Mouse (Mus musculus) midbrain, embryonic 16.5 days (tissue): Measurements from ENCODE around the gene Pnp2. TPM values are rescaled to one million over a fixed set of nuclear protein-coding genes. Genes with fewer than 3 reads are reported as not detected.
"Not testable (repeated sequence)": the region's sequence is repeated elsewhere in the genome, so short reads cannot be mapped to it uniquely, and the experiment has no call there.

Experiments
- ATAC-seq: fragments of 200-750 bp; cut with Nextera tagmentation; 2 replicates; pipeline ENCODE4 v1.8.0; 2017; ENCODE audit warnings: moderate TSS enrichment
- H3K27ac ChIP-seq: fragments of 300-500 bp; sonication (generic); 2 replicates; pipeline ENCODE4 v1.5.1; 2014; ENCODE audit warnings: mild to moderate bottlenecking, low read length, mixed read lengths
- H3K27me3 ChIP-seq: fragments of 300-500 bp; sonication (generic); 2 replicates; pipeline ENCODE4 v1.6.1; 2014; ENCODE audit warnings: low read depth, low read length, mixed read lengths; ENCODE audit not compliant: control insufficient read depth, insufficient read depth
- H3K36me3 ChIP-seq: fragments of 300-500 bp; sonication (generic); 2 replicates; pipeline ENCODE4 v1.6.1; 2014; ENCODE audit warnings: mild to moderate bottlenecking, low read length, moderate library complexity, mixed read lengths; ENCODE audit not compliant: control insufficient read depth, insufficient read depth
- H3K4me1 ChIP-seq: fragments of 300-500 bp; sonication (generic); 2 replicates; pipeline ENCODE4 v1.6.1; 2014; ENCODE audit warnings: mild to moderate bottlenecking, low read length, mixed read lengths; ENCODE audit not compliant: control insufficient read depth, insufficient read depth
- H3K4me2 ChIP-seq: fragments of 300-500 bp; sonication (generic); 2 replicates; pipeline ENCODE4 v1.6.1; 2014; ENCODE audit warnings: mild to moderate bottlenecking, low read length, mixed read lengths
- H3K4me3 ChIP-seq: fragments of 300-500 bp; sonication (generic); 2 replicates; pipeline ENCODE4 v1.5.1; 2014; ENCODE audit warnings: low read depth, mild to moderate bottlenecking, low read length, moderate library complexity, mixed read lengths
- H3K9ac ChIP-seq: fragments of 300-500 bp; sonication (generic); 2 replicates; pipeline ENCODE4 v1.6.1; 2014; ENCODE audit warnings: low read depth, low read length, mixed read lengths
- H3K9me3 ChIP-seq: fragments of 300-500 bp; sonication (generic); replicated peaks from 2 replicates; pipeline ENCODE4 v1.6.1; 2014; ENCODE audit warnings: mild to moderate bottlenecking, low read length, mixed read lengths; ENCODE audit not compliant: control insufficient read depth, poor library complexity, severe bottlenecking
- WGBS: fragments of 180-500 bp; shearing (Covaris S2); extraction: QIAGEN DNeasy Blood & Tissue Kit; methylation state at CpG from one replicate; pipeline ENCODE4 v1.1.7; 2014; 5-methylcytosine and 5-hydroxymethylcytosine counted together
- polyA plus RNA-seq: library from polyadenylated mRNA; unstranded; fragments of >200 nt; fragmentation: Nextera tagmentation; extraction: Ambion mirVana; gene quantifications from 2 replicates; pipeline ENCODE4 v1.2.1, GENCODE M21; 2015

The Pnp2 gene
- polyA plus RNA-seq: 1.1 and 1.3 TPM in 2 replicates

- H3K27ac ChIP-seq, H3K4me1 ChIP-seq, H3K27me3 ChIP-seq, H3K36me3 ChIP-seq, H3K9me3 ChIP-seq, H3K9ac ChIP-seq: not testable (repeated sequence)
- peak; percentile 92 for ATAC-seq
- Histone ChIP-seq H3K4me2 (peak within 1 kb of the TSS; percentile 36), H3K4me3 (peak within 1 kb of the TSS; percentile 6; the same call in 1 of the 2 replicates)
- WGBS: 8% methylated on average over 18 of the region's 19 CpGs
Measured at GRCm38 (mm10) chr14:50955942-50956508, at the start of gene Pnp2. TSS of gene Pnp2 (plus strand) at chr14:50955992.

- no peak for ATAC-seq
- Histone ChIP-seq H3K9me3 (no peaks in the 10 kb centered on the region), H3K4me3 (no peak overlapping the region), H3K4me2 (no peak overlapping the region), H3K27me3 (no peaks in the 10 kb centered on the region), H3K36me3 (no peaks in the 10 kb centered on the region), H3K27ac (no peak overlapping the region), H3K9ac (no peak overlapping the region), H3K4me1 (peaks cover 3% of the 10 kb centered on the region; the same call in 1 of the 2 replicates)
- WGBS: 83% methylated on average over 4 of the region's 4 CpGs
Measured at GRCm38 (mm10) chr14:50908126-50908525, 47.7 kb upstream of the Pnp2 start.

DNA sequence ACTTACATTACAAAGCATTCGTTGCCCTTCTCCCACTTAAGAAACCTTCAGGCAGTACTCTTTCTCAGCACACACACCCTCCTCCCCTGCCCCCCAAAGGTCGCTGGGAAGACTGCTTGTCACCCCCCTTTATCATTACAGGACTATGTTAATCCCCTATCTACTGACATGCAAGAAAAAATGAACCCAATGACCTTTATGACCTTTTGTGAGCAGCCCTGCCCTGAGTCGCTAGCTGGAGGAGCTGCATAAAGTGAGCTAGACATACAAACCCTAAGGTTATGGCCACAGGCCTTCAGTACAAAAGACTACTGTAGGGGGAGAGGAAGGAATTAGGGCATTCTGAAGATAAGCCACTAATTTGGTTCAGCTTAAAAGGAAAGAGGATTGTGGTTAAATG, 44.4 kb upstream of the Pnp2 start:
- Histone ChIP-seq H3K36me3 (peaks cover 25% of the 10 kb centered on the region), H3K4me3 (no peak overlapping the region), H3K9me3 (no peaks in the 10 kb centered on the region), H3K4me1 (no peaks in the 10 kb centered on the region), H3K4me2 (no peak overlapping the region), H3K27me3 (no peaks in the 10 kb centered on the region), H3K27ac (no peak overlapping the region), H3K9ac (no peak overlapping the region)
- 45% methylated on average over 3 of the region's 3 CpGs for WGBS
- no peak for ATAC-seq

DNA sequence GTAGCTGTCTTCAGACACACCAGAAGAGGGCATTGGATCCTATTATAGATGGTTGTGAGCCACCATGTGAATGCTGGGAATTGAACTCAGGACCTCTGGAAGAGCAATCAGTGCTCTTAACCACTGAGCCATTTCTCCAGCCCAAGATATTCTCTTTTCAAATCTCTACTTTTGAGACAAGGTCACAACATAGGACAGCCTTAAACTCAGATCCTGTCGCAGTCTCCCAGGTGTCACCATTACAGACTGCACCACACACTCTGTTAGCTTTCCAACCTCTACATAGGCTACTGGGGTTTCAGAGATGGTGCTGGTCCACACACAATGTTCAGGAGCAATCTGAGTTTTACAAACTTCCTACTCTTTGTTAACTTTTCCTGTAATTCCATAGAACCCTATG, 32.4 kb upstream of the Pnp2 start:
- Histone ChIP-seq H3K9ac (peak overlapping the region; percentile 73; the same call in 1 of the 2 replicates), H3K4me1 (peaks cover 17% of the 10 kb centered on the region), H3K4me2 (peak overlapping the region; percentile 78), H3K4me3 (peak overlapping the region; percentile 64), H3K36me3 (peaks cover 11% of the 10 kb centered on the region)
- H3K27me3 ChIP-seq, H3K9me3 ChIP-seq, ATAC-seq, H3K27ac ChIP-seq: not testable (repeated sequence)
- whole genome bisulfite sequencing: 79% methylated on average over 1 of the region's 1 CpGs

DNA sequence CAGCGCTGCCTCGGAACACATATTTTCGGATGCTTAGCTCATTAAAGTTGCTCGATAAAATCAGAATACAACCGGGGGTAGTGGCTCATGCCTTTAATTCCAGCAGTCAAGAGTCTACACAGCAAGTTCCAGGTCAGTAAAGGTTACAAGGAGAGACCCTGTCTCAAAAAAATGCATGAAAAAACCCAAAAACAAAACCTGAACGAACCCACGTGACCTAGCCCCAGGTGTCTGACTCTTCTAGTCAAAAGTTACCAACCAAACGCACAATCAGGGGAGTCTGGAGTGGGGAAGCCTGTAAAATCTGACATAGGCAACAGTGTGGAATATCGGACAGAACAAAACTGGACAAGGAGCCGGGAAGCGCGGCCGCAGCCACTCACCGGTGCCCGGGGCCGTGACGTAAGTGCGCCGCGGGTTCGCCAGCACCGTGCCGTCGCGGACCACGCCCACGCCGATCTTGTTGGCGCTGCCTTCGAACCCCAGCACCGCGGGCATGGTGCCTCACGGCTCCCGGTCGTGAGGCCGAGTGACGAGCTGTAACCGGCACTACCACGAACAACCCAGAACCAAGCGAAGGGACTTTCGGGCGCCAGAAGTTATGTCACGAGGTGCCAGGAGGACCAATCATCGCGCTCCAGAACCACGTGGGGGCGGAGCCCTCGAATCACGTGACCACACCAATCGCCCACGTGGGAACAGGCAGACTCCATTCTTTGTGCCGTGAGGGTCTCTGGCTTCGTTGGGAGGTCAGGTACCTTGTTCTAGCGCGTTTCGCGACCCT, 31.3 kb upstream of the Pnp2 start, which contains the start of the genes Osgep and Apex1:
Gene Osgep, minus strand, starts transcription at position 613 of the 784 bp plus-strand sequence.
Gene Apex1, plus strand, starts transcription at position 688 of the 784 bp plus-strand sequence.
- H3K4me3 ChIP-seq: peak within 1 kb of the TSS; percentile 64
- ATAC-seq: peak; percentile 95
- under 1% methylated on average over 57 of the region's 57 CpGs for WGBS
- peaks cover 17% of the 10 kb centered on the region for H3K36me3 ChIP-seq
- H3K27ac ChIP-seq: peak within 1 kb of the TSS; percentile 87
- peak within 1 kb of the TSS; percentile 85 for H3K4me2 ChIP-seq
- peaks cover 23% of the 10 kb centered on the region for H3K4me1 ChIP-seq
- no peaks in the 10 kb centered on the region for H3K9me3 ChIP-seq
- no peaks in the 10 kb centered on the region for H3K27me3 ChIP-seq
- peak within 1 kb of the TSS; percentile 83 for H3K9ac ChIP-seq

- WGBS: 2% methylated on average over 38 of the region's 38 CpGs
- Histone ChIP-seq H3K4me3 (peak overlapping the region; percentile 64), H3K36me3 (peaks cover 17% of the 10 kb centered on the region), H3K4me2 (peak overlapping the region; percentile 85), H3K9me3 (no peaks in the 10 kb centered on the region), H3K4me1 (peaks cover 29% of the 10 kb centered on the region), H3K27me3 (no peaks in the 10 kb centered on the region), H3K9ac (peak overlapping the region; percentile 83), H3K27ac (peak overlapping the region; percentile 87)
- peak; percentile 71 for ATAC-seq
Measured at GRCm38 (mm10) chr14:50925111-50925920, 30.5 kb upstream of the Pnp2 start.

DNA sequence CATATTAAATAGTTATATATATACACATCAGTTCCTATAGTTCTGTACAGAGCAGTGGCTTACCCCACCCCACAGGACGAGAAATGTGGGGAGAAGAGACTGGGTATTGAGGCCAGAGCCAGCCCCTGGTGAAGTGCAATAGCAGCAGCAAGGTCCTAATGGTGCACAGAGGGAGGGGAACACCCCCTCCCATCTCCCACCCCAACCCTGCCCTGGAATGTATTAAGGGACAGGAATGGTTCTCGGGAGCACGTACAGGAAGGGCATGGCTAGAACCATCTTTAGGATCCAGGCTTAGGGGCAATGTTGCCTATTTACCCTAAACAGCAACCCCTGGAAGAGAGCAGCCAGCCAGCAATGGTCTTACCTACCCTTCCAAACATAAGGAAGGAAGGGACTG, 28.4 kb upstream of the Pnp2 start:
- Histone ChIP-seq H3K9me3 (no peaks in the 10 kb centered on the region), H3K27me3 (no peaks in the 10 kb centered on the region), H3K4me3 (no peak overlapping the region), H3K4me1 (peaks cover 36% of the 10 kb centered on the region), H3K36me3 (peaks cover 17% of the 10 kb centered on the region), H3K9ac (no peak overlapping the region), H3K27ac (no peak overlapping the region), H3K4me2 (no peak overlapping the region)
- 82% methylated on average over 3 of the region's 3 CpGs for WGBS
- ATAC-seq: no peak

DNA sequence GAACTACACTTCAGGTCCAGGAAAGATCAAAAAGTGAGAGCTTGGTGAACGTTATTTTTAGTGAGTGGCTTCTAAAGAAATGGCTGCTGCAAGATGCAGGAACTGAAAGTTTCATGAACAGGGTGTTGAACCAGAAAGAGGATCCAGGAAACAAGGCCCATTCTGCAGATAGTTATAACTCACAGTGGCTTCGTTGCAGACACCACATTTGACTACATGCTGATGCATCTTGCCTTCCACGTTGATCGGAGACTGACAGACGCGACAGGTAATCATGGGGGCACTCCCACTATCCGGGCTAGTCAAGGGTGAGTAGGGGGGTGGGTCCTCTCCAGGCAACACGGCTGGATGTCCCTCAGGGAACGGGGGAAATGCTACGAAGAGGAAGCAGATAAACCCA, 25.8 kb upstream of the Pnp2 start:
- 17% methylated on average over 10 of the region's 10 CpGs for WGBS
- Histone ChIP-seq H3K9ac (peak overlapping the region; percentile 86), H3K27ac (peak overlapping the region; percentile 84), H3K27me3 (no peaks in the 10 kb centered on the region), H3K9me3 (no peaks in the 10 kb centered on the region), H3K36me3 (peaks cover 17% of the 10 kb centered on the region), H3K4me2 (peak overlapping the region; percentile 77), H3K4me3 (peak overlapping the region; percentile 62), H3K4me1 (peaks cover 29% of the 10 kb centered on the region)
- no peak for ATAC-seq
